Mouse (Mus musculus) frontal cortex, adult 2 months (tissue): Measurements from ENCODE around the gene Nip7. TPM values are rescaled to one million over a fixed set of nuclear protein-coding genes. Genes with fewer than 3 reads are reported as not detected.
"Not testable (repeated sequence)": the region's sequence is repeated elsewhere in the genome, so short reads cannot be mapped to it uniquely, and the experiment has no call there.

Experiments used
- DNase-seq, 2 experiments: peaks; one replicate each; pipeline ENCODE4 v3.0.0; 2022; ENCODE audit warnings: low spot score in 1 of 2; ENCODE audit errors: extremely low spot score in 1 of 2
- polyA plus RNA-seq: library from polyadenylated mRNA; depleted of rRNA; stranded (reverse); fragments of >200 nt; gene quantifications from 2 replicates; pipeline ENCODE4 v1.2.3, GENCODE M21; 2012

Nip7 gene
- polyA plus RNA-seq, 1 experiment = 37.5 TPM

GRCm38 (mm10) chr8:107065511-107066496 is 9.1 kb downstream of the Nip7 start, which contains the start of gene Tmed6:
Gene Tmed6 (minus strand): TSS chr8:107065644.
- no peak for DNase-seq

DNA sequence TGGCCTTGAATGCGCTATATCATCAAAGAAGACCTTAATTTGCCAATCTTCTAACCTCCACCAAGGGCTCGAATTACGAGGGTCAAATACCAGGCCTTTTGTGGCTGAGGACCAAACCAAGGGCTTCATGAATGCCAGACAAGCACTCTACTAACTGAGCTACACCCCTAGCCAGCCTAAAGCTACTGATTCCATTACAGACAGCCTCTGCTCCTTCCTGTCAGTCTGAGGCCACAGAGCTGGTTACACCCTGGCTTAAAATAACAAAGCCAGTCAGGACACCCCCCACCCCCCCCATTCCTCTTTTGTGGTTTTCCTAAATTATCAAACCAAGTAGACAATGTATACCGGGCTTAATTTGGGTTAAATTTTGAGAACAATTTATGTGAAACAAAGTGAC is 17.0 kb downstream of the Nip7 start:
- DNase-seq = no peak

- DNase-seq = no peak
Measured at GRCm38 (mm10) chr8:107074128-107074527, 17.5 kb downstream of the Nip7 start.

GRCm38 (mm10) chr8:107076239-107076888 is 19.7 kb downstream of the Nip7 start:
- no peak for DNase-seq

GRCm38 (mm10) chr8:107085358-107085757 is 28.7 kb downstream of the Nip7 start:
- DNase-seq = no peak

DNA sequence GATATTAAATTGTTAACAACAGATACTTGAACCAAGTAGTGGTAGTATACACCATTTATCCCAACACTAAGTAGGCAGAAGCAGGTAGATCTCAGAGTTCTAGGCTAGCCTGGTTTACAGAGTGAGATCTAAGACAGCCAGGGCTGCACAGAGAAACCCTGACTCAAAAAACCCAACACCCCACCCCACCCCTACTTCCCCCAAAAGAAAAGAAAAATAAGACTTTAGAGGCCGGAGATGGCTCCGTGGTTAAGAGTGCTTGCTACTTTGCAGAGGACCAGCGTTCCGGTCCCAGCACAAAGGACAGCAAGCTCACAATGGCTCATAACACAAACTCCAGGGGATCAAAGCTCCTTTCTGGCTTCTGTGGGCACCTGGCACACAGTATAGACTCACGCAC is 29.3 kb downstream of the Nip7 start:
- no peak for DNase-seq

- DNase-seq = no peak
Measured at GRCm38 (mm10) chr8:107088526-107089063, 31.9 kb downstream of the Nip7 start.

DNA sequence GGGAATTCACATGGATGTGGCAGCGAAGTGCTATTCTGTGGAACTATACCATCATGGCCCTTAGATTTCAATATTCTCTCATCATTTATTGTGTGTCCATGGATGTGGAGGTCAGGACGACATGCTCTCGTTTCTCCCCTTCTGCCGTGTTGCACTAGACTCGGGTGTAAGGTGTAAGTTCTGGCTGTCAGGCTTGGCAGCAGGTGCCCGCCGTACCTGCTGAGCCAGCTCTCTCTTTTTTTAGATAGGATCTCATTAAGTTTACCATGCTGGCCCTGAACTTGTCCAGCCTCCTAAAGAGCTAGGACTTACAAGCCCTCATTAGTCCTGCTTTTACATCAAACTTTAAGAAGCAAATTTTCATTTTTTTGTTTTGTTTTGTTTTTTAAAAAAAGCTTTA is 33.9 kb downstream of the Nip7 start:
- DNase-seq = no peak

GRCm38 (mm10) chr8:107095717-107096365 is 39.2 kb downstream of the Nip7 start:
- DNase-seq = peak in 1 of 2 experiments; percentile 16

DNA sequence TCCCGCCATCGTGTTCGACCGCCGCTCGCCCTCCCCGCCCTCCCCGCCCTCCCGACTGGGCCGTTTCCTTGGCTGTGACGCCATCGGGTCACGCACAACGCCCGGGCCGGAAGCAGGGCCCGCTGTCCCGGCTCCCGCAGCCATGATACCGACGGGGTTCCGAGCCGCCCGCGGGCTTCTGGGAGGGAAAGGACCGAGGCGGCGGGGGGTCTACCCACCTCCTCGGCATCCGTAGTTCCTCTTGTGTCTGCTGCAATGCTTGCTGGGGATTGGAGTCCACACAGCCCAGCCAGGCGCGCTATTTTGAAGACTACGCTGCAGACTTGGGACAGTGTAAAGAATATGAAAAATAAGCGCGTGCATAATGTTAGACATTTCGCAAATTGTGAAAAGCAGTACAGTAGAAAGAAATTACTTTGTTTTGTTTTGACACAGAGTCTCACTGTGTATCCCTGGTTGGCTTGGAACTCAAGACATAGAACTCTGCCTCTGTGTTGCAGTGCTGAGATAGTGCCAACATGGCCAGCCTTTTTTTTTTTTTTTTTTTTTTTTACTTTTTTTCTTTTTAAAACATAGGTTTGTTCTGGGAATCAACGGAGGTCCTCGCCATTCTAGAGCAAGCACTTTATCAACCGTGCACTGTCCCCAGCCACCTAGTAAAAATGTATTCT is 39.8 kb downstream of the Nip7 start, which contains the start of gene Terf2:
Gene Terf2, minus strand, starts transcription at position 182 of the 671 bp plus-strand sequence.
- DNase-seq = peak; percentile 94 to 96

- DNase-seq = no peak
Measured at GRCm38 (mm10) chr8:107100635-107101034, 44.0 kb downstream of the Nip7 start.

- DNase-seq = peak in 1 of 2 experiments; percentile 89
Measured at GRCm38 (mm10) chr8:107104547-107104946, 47.9 kb downstream of the Nip7 start.

- DNase-seq = not testable (repeated sequence)
Measured at GRCm38 (mm10) chr8:107108089-107108488, 51.4 kb downstream of the Nip7 start.

DNA sequence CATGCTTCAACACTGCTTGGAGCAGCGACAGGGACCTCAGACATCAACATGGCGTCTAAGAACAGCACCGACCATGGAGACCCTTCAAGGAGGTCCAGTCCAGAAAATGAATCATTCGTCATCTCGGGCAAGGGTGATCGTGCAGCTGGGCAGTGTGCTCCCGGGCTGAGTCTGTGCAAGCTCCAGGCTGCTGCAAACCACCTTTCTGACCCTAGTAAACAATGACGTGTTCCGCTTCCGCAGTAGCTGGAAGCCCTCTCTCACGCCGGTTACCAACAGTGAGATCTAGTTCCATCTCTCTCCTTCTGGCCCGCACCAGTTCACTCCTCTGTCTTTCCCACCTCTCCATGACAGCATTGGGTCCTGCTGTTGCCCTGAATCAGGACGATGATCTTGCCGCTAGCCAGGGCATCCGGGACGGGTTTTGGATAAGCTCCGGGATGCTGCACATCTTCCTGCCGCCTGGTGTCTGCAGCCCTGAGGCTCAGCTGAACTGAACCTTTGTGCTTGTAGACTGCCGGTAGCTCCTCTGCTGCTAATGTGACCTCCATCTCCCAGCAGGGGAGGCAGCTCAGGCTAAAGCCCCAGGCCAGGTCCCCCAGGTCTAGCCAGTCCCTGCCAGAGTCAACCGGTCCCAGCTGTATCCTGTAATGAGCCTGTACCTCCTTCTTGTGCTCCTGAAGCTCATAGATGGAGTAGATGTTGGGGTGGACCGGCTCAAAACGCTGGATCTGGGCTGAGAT is 52.5 kb downstream of the Nip7 start:
- no peak for DNase-seq

DNA sequence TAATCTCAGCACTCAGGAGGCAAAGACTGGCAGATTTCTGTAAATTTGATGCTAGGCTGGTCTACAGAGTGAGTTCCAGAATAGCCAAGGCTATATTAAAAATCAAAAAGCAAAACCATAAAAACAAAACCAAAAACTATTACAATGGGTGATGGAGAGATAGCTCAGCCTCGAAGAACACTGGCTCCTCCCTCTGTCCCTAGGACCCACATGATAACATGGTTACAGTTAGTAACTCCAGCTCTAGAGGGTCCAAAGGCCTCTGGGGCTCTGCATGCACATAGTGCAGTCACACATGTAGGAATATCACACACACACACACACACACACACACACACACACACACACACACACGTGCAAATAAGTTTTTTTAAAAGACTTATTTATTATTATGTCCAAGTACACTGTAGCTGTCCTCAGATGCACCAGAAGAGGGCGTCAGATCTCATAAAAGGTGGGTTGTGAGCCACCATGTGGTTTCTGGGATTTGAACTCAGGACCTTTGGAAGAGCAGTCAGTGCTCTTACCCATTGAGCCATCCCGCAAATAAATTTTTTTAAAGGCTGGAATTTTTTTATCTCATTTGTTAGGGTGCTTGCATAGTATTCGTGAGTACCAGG is 53.2 kb downstream of the Nip7 start:
- DNase-seq = no peak
